1 mouse cellular context compared by ENCODE assay signal in genomic region chr12:111760306-111760908, GRCm38 (mm10).
TF ChIP-seq lines count a peak whose summit lies in the region.

No protein-coding gene starts in this region.

TF ChIP-seq in CH12.LX, 34 proteins besides CTCF, POLR2A, EP300 and RAD21:
- no peak for TF ChIP-seq JUN (IDR thresholded peaks at IDR 0.05; ENCODE audit: insufficient read depth, low read depth, low read length)
- TF ChIP-seq TBP (conservative IDR thresholded peaks at IDR 0.05; ENCODE audit: low read depth, low read length) = no peak
- TF ChIP-seq IRF4 (IDR thresholded peaks at IDR 0.05; ENCODE audit: low read depth, low read length) = no peak
